Mouse (Mus musculus): ENCODE measurements around the gene Hivep3. TPM values are rescaled to one million over a fixed set of nuclear protein-coding genes. Genes with fewer than 3 reads are reported as not detected.

Gene Hivep3
- polyA plus RNA-seq, 1 experiment from 2014 or later: 2.1 TPM

DNA sequence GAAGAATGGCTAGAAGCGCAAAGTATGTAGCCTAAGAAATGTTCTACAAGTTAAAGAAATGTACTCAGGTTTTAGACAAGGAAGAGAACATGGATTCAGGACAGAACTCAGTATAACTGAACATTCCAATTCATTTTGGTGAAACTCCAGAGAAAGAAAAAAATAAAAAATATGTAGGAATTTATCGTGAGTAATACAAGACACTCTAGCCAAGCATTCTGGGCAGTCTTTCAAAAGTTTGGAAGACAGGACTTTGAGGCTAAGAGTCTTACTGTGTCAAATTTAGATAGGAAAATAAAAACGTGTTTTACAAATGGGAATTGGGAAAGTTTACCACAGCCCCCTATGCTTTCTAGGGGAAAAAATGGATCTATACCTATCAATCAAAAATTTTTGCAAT, 350.1 kb downstream of the Hivep3 start:
- Histone ChIP-seq H3K27me3 (ENCODE audit: insufficient read depth, poor library complexity, severe bottlenecking) (no peaks in the 10 kb centered on the region; the same call in 1 of the 2 replicates), H3K36me3 (no peaks in the 10 kb centered on the region), H3K9me3 (no peaks in the 10 kb centered on the region), H3K4me1 (replicated peaks) (no peaks in the 10 kb centered on the region; the same call in 1 of the 2 replicates), H3K4me3 (no peak overlapping the region), H3K27ac (no peak overlapping the region)
- no peak for DNase-seq (ENCODE audit: low spot score)
- 83% methylated on average over 3 of the region's 3 CpGs for WGBS

- WGBS: 86% methylated on average over 8 of the region's 8 CpGs
- Histone ChIP-seq H3K9me3 (no peaks in the 10 kb centered on the region), H3K4me3 (no peak overlapping the region), H3K36me3 (no peaks in the 10 kb centered on the region), H3K4me1 (replicated peaks) (no peaks in the 10 kb centered on the region), H3K27me3 (ENCODE audit: insufficient read depth, poor library complexity, severe bottlenecking) (no peaks in the 10 kb centered on the region), H3K27ac (no peak overlapping the region)
- no peak for DNase-seq (ENCODE audit: low spot score)
These were observed 356.0 kb downstream of the Hivep3 start for GRCm38 (mm10) chr4:120089536-120089935.

DNA sequence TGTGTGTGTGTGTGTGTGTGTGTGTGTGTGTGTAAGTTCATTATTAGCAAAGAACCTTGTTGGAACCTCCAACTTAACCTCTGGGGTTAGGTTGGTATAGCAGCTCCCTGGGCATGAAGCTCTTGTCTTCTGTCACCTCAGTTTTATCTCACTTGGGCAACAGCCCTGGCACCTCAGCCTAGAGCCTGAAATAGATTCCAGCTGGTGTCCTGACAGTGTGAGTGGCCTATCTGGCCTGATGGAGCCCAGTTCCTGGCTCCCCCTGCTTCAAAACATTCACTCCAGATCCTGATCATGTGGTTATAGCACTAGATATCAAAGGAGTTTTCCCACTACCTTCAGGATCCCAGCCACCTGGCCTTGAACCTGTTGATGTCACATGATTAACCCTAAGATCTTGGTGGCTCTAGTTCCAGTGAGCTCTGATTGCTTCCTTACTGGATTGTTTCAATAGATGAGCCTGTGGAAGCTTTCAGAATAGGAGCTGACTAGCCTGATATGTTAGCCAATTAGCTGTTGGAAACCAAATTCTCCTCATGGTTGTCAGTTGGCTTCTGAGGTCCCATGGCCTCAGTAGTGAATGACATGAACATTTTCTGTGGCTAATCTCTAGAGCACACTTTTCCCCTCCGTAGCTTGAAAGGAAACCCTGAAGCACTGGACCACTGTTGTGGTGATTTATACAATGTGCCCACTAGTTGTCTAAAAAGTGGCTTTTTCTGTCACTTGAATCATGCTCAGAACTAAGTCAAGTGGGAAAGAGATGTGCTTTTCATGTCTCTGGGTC, 358.6 kb downstream of the Hivep3 start:
- H3K4me1 ChIP-seq (replicated peaks): no peaks in the 10 kb centered on the region
- no peaks in the 10 kb centered on the region for H3K9me3 ChIP-seq
- 83% methylated on average over 1 of the region's 1 CpGs for WGBS
- no peak overlapping the region for H3K4me3 ChIP-seq
- H3K27ac ChIP-seq: no peak overlapping the region
- no peak for DNase-seq (ENCODE audit: low spot score)
- H3K27me3 ChIP-seq (ENCODE audit: insufficient read depth, poor library complexity, severe bottlenecking): no peaks in the 10 kb centered on the region
- H3K36me3 ChIP-seq: no peaks in the 10 kb centered on the region

DNA sequence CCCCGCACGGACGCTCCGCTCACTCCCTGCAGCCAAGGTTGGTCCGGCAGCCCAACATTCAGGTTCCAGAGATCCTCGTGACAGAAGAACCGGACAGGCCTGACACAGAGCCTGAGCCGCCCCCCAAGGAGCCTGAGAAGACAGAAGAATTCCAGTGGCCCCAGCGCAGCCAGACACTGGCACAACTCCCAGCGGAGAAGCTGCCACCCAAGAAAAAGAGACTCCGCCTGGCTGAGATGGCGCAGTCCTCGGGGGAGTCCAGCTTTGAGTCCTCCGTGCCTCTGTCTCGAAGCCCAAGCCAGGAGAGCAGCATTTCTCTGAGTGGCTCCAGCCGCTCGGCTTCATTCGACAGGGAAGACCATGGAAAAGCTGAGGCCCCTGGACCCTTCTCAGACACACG, 363.4 kb downstream of the Hivep3 start:
- no peak for DNase-seq (ENCODE audit: low spot score)
- Histone ChIP-seq H3K27ac (no peak overlapping the region), H3K27me3 (ENCODE audit: insufficient read depth, poor library complexity, severe bottlenecking) (no peaks in the 10 kb centered on the region), H3K4me3 (no peak overlapping the region), H3K9me3 (peaks cover 14% of the 10 kb centered on the region), H3K4me1 (replicated peaks) (no peaks in the 10 kb centered on the region), H3K36me3 (no peaks in the 10 kb centered on the region)
- 89% methylated on average over 19 of the region's 19 CpGs for WGBS

DNA sequence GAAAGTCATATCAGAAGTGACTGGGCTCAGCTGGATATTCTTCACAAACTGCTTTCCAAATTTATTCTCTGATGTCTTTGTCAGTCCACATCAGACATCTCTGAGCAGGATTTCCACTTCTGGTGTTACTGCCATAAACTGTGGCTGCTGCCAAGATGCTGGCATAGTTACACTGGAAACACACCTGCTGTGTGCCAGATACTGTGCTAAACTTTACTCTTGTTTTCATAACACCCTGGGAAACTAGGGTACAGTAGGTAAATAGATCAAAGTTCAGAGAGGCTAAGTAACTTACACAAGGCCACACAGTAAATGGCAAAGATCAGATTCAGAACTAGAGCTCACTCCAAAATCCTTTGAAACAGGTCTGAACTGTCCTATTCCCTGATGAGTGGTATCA, 367.6 kb downstream of the Hivep3 start:
- no peak for DNase-seq (ENCODE audit: low spot score)
- Histone ChIP-seq H3K36me3 (no peaks in the 10 kb centered on the region), H3K9me3 (peaks cover 14% of the 10 kb centered on the region), H3K27me3 (ENCODE audit: insufficient read depth, poor library complexity, severe bottlenecking) (no peaks in the 10 kb centered on the region), H3K4me3 (no peak overlapping the region), H3K27ac (no peak overlapping the region), H3K4me1 (replicated peaks) (no peaks in the 10 kb centered on the region)

- Histone ChIP-seq H3K4me1 (replicated peaks) (no peaks in the 10 kb centered on the region), H3K9me3 (0 out of 2 replicates have a peak, but pooled peaks cover 2% of the 10 kb centered on the region), H3K36me3 (no peaks in the 10 kb centered on the region), H3K4me3 (no peak overlapping the region), H3K27me3 (ENCODE audit: insufficient read depth, poor library complexity, severe bottlenecking) (no peaks in the 10 kb centered on the region), H3K27ac (no peak overlapping the region)
- DNase-seq (ENCODE audit: low spot score): peak; percentile 49
- WGBS: 51% methylated on average over 5 of the region's 5 CpGs
These were observed 371.0 kb downstream of the Hivep3 start for GRCm38 (mm10) chr4:120104599-120104998.

GRCm38 (mm10) chr4:120106362-120106761, 372.8 kb downstream of the Hivep3 start:
- WGBS: 91% methylated on average over 3 of the region's 3 CpGs

DNA sequence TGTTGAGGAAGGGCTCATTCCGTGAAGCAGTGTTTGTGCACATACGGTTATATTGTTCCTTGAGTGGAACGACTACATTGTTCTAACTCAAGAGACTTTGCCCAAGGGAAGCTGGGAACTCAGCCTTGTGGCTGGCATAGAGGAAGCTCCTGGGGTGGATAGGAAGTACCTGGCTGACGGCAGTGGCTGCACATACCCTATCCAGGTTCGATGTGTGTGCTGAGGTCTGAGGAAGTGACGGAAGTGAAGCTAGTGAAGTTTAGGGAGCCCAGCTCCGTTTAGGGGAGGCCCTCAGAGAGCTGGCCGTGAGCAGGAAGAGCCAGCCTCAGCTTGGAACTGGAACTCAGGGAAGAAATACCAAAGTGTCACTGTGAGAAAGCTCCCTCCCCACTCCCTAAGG, 374.2 kb downstream of the Hivep3 start:
- no peak for DNase-seq (ENCODE audit: low spot score)
- Histone ChIP-seq H3K4me1 (replicated peaks) (no peaks in the 10 kb centered on the region), H3K27ac (no peak overlapping the region), H3K27me3 (ENCODE audit: insufficient read depth, poor library complexity, severe bottlenecking) (no peaks in the 10 kb centered on the region), H3K9me3 (peaks cover 1% of the 10 kb centered on the region; the same call in 1 of the 2 replicates), H3K4me3 (no peak overlapping the region), H3K36me3 (no peaks in the 10 kb centered on the region)
- WGBS: 84% methylated on average over 8 of the region's 8 CpGs

More at GRCm38 (mm10) chr4:120106362-120106761, 372.8 kb downstream of the Hivep3 start:
- H3K27me3 ChIP-seq (ENCODE audit: insufficient read depth, poor library complexity, severe bottlenecking): no peaks in the 10 kb centered on the region
- no peak for DNase-seq (ENCODE audit: low spot score)
- H3K36me3 ChIP-seq: no peaks in the 10 kb centered on the region
- H3K27ac ChIP-seq: no peak overlapping the region
- no peaks in the 10 kb centered on the region for H3K9me3 ChIP-seq
- no peaks in the 10 kb centered on the region for H3K4me1 ChIP-seq (replicated peaks)
- H3K4me3 ChIP-seq: no peak overlapping the region

DNA sequence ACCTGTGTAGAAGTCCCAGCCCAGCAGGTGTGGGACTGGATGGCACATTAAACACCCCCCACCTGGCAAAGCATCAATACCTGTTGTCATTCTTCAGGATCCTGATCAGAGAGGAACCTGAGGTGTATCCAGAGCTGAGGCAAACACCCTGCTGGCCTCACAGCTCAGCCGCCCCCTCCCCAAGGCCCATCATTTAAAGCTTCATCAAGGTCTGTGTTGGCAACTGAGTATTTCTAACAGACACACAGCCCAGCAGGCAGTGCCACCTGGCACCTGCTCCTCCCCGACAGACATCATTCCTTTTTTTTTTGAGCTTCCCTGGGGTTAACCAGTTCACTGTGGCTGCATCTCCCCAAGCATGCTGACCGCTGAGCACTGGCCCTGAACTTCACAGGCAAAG, 381.9 kb downstream of the Hivep3 start:
- Histone ChIP-seq H3K27me3 (ENCODE audit: insufficient read depth, poor library complexity, severe bottlenecking) (no peaks in the 10 kb centered on the region), H3K36me3 (no peaks in the 10 kb centered on the region), H3K4me3 (no peak overlapping the region)

GRCm38 (mm10) chr4:120116312-120116711, 382.7 kb downstream of the Hivep3 start:
- H3K9me3 ChIP-seq: peaks cover 4% of the 10 kb centered on the region; the same call in 1 of the 2 replicates
- no peaks in the 10 kb centered on the region for H3K36me3 ChIP-seq
- no peaks in the 10 kb centered on the region for H3K27me3 ChIP-seq (ENCODE audit: insufficient read depth, poor library complexity, severe bottlenecking)
- no peak for DNase-seq (ENCODE audit: low spot score)
- no peak overlapping the region for H3K27ac ChIP-seq
- H3K4me3 ChIP-seq: no peak overlapping the region
- H3K4me1 ChIP-seq (replicated peaks): no peaks in the 10 kb centered on the region
- 84% methylated on average over 1 of the region's 1 CpGs for WGBS

More for the DNA sequence above, 381.9 kb downstream of the Hivep3 start:
- peaks cover 4% of the 10 kb centered on the region; the same call in 1 of the 2 replicates for H3K9me3 ChIP-seq
- no peaks in the 10 kb centered on the region for H3K4me1 ChIP-seq (replicated peaks)
- H3K27ac ChIP-seq: no peak overlapping the region
- no peak for DNase-seq (ENCODE audit: low spot score)
- 83% methylated on average over 3 of the region's 3 CpGs for WGBS

GRCm38 (mm10) chr4:120120276-120120675, 386.7 kb downstream of the Hivep3 start:
- WGBS: 40% methylated on average over 8 of the region's 8 CpGs
- Histone ChIP-seq H3K4me1 (replicated peaks) (0 out of 2 replicates have a peak, but pooled peaks cover under 1% of the 10 kb centered on the region), H3K27ac (no peak overlapping the region), H3K4me3 (no peak overlapping the region), H3K36me3 (no peaks in the 10 kb centered on the region), H3K27me3 (ENCODE audit: insufficient read depth, poor library complexity, severe bottlenecking) (no peaks in the 10 kb centered on the region), H3K9me3 (no peaks in the 10 kb centered on the region)
- DNase-seq (ENCODE audit: low spot score): peak; percentile 35

DNA sequence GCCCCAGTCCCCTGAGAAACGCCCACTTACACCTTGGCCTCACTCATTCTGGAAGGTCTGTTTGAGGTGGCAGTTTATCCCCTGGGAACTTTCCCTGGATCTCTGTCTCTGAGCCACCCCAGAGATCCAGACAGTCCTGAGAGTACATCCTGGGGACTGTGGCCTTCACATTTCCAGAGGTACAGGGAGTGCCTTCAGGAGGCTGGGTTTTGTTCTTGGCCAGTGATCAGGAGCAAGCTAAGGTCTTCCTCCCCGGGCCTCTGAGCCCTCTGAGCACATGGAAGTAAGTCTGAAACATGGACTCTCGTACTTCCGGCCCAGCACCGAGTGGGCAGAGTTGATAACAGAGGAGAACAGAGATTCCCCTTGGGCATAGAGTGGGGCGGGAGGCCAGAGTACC, 391.1 kb downstream of the Hivep3 start:
- Histone ChIP-seq H3K27ac (no peak overlapping the region), H3K9me3 (no peaks in the 10 kb centered on the region), H3K27me3 (ENCODE audit: insufficient read depth, poor library complexity, severe bottlenecking) (no peaks in the 10 kb centered on the region), H3K4me1 (replicated peaks) (0 out of 2 replicates have a peak, but pooled peaks cover 6% of the 10 kb centered on the region), H3K36me3 (no peaks in the 10 kb centered on the region), H3K4me3 (no peak overlapping the region)
- WGBS: 85% methylated on average over 6 of the region's 6 CpGs
- no peak for DNase-seq (ENCODE audit: low spot score)

- Histone ChIP-seq H3K9me3 (no peaks in the 10 kb centered on the region), H3K27me3 (ENCODE audit: insufficient read depth, poor library complexity, severe bottlenecking) (no peaks in the 10 kb centered on the region), H3K27ac (no peak overlapping the region), H3K4me3 (no peak overlapping the region), H3K4me1 (replicated peaks) (0 out of 2 replicates have a peak, but pooled peaks cover 11% of the 10 kb centered on the region), H3K36me3 (no peaks in the 10 kb centered on the region)
- WGBS: 89% methylated on average over 6 of the region's 6 CpGs
- DNase-seq (ENCODE audit: low spot score): no peak
These were observed 392.5 kb downstream of the Hivep3 start for GRCm38 (mm10) chr4:120126047-120126446.

All from hindbrain, embryonic 10.5 days (tissue).